16 mouse cellular contexts compared by ENCODE assay signal in genomic region chr15:18748574-18749246, GRCm38 (mm10).
DNase-seq lines count a peak whose midpoint lies in the region; ATAC-seq lines count a peak whose summit lies in the region.
"Had no signal": no experiment of that assay in that cellular context is flagged by ENCODE, and none has a peak within 500 bp of the region (broad histone marks: within the 10 kb centered on the region; RNA-seq: fewer than 3 reads in every experiment).

No protein-coding gene starts in this region.

- H3K27me3 ChIP-seq in forebrain, embryonic 13.5 days: no peaks in the 10 kb centered on the region
- no peaks in the 10 kb centered on the region for H3K27me3 ChIP-seq in forebrain, embryonic 10.5 days (ENCODE audit: poor library complexity, severe bottlenecking)
- no peaks in the 10 kb centered on the region for H3K27me3 ChIP-seq in limb, embryonic 10.5 days (ENCODE audit: low read depth, poor library complexity, severe bottlenecking)
- H3K27me3 ChIP-seq in hindbrain, embryonic 11.5 days (ENCODE audit: control insufficient read depth, insufficient read depth, low read length): no peaks in the 10 kb centered on the region
- H3K27me3 ChIP-seq: liver, embryonic 12.5 days had no signal

- no peak overlapping the region for H3K27ac ChIP-seq in forebrain, embryonic 13.5 days
- no peak overlapping the region for H3K27ac ChIP-seq in forebrain, embryonic 10.5 days
- H3K27ac ChIP-seq in limb, embryonic 10.5 days: no peak overlapping the region
- no peak overlapping the region for H3K27ac ChIP-seq in hindbrain, embryonic 11.5 days (ENCODE audit: low read depth, low read length)
- H3K27ac ChIP-seq: liver, embryonic 12.5 days had no signal

- H3K9me3 ChIP-seq in forebrain, embryonic 13.5 days (replicated peaks): no peaks in the 10 kb centered on the region
- no peaks in the 10 kb centered on the region for H3K9me3 ChIP-seq in forebrain, embryonic 10.5 days
- H3K9me3 ChIP-seq in limb, embryonic 10.5 days (replicated peaks): no peaks in the 10 kb centered on the region
- H3K9me3 ChIP-seq in hindbrain, embryonic 11.5 days (ENCODE audit: control insufficient read depth, low read length): no peaks in the 10 kb centered on the region
- H3K9me3 ChIP-seq: G1E; liver, embryonic 12.5 days had no signal

- 72% methylated on average over 3 of the region's 3 CpGs for WGBS in forebrain, embryonic 13.5 days
- WGBS in forebrain, embryonic 10.5 days: 83% methylated on average over 3 of the region's 3 CpGs
- 79% methylated on average over 3 of the region's 3 CpGs for WGBS in limb, embryonic 10.5 days
- WGBS in hindbrain, embryonic 11.5 days: 71% methylated on average over 3 of the region's 3 CpGs

- no peaks in the 10 kb centered on the region for H3K4me1 ChIP-seq in forebrain, embryonic 13.5 days
- H3K4me1 ChIP-seq in forebrain, embryonic 10.5 days: no peaks in the 10 kb centered on the region
- H3K4me1 ChIP-seq in limb, embryonic 10.5 days: no peaks in the 10 kb centered on the region
- H3K4me1 ChIP-seq in hindbrain, embryonic 11.5 days (replicated peaks; ENCODE audit: control insufficient read depth, insufficient read depth, low read length): no peaks in the 10 kb centered on the region
- H3K4me1 ChIP-seq: liver, embryonic 12.5 days had no signal

- ATAC-seq in forebrain, embryonic 13.5 days: peak; percentile 77; the same call in 1 of the 2 replicates
- ATAC-seq in hindbrain, embryonic 11.5 days (ENCODE audit: low FRiP score): no peak
- ATAC-seq: inflammation-experienced regulatory T-cells, adult 6 months; liver, embryonic 12.5 days; midbrain, embryonic 16.5 days had no signal

- H3K4me3 ChIP-seq in forebrain, embryonic 13.5 days: no peak overlapping the region
- H3K4me3 ChIP-seq in forebrain, embryonic 10.5 days: no peak overlapping the region
- H3K4me3 ChIP-seq in limb, embryonic 10.5 days: no peak overlapping the region
- H3K4me3 ChIP-seq in hindbrain, embryonic 11.5 days (ENCODE audit: low read depth, low read length): no peak overlapping the region
- H3K4me3 ChIP-seq: erythroblast, embryonic 14.5 days; liver, embryonic 12.5 days had no signal

- H3K4me2 ChIP-seq in forebrain, embryonic 13.5 days: no peak overlapping the region
- no peak overlapping the region for H3K4me2 ChIP-seq in hindbrain, embryonic 11.5 days (replicated peaks; ENCODE audit: low read depth, low read length)
- H3K4me2 ChIP-seq: liver, embryonic 12.5 days had no signal

- H3K36me3 ChIP-seq in forebrain, embryonic 13.5 days (ENCODE audit: poor library complexity, severe bottlenecking): no peaks in the 10 kb centered on the region
- no peaks in the 10 kb centered on the region for H3K36me3 ChIP-seq in forebrain, embryonic 10.5 days (replicated peaks)
- H3K36me3 ChIP-seq in limb, embryonic 10.5 days: no peaks in the 10 kb centered on the region
- H3K36me3 ChIP-seq in hindbrain, embryonic 11.5 days (ENCODE audit: control insufficient read depth, insufficient read depth, low read length): no peaks in the 10 kb centered on the region
- H3K36me3 ChIP-seq: G1E; liver, embryonic 12.5 days had no signal

- DNase-seq in forebrain, embryonic 10.5 days (ENCODE audit: extremely low spot score, low spot score): no peak
- DNase-seq in frontal cortex, postnatal 10 days (ENCODE audit: low spot score in 2 of 2): peak; percentile 18 to 39
- peak; percentile 23 to 31 for DNase-seq in layer of hippocampus, postnatal 25 days (ENCODE audit: extremely low spot score in 1 of 2, low spot score in 1 of 2)
- DNase-seq in right cerebral cortex, postnatal 10 days (ENCODE audit: low spot score in 2 of 2): peak; percentile 42 to 64
- DNase-seq in limb, embryonic 10.5 days (ENCODE audit: low spot score): no peak
- DNase-seq in hindbrain, embryonic 11.5 days (ENCODE audit: low spot score): no peak
- no peak for DNase-seq in lung, postnatal 36 days
- DNase-seq: heart, adult 18-20 months; heart, postnatal 14 days; lung, postnatal 14 days had no signal

- H3K9ac ChIP-seq in forebrain, embryonic 13.5 days: no peak overlapping the region
- no peak overlapping the region for H3K9ac ChIP-seq in hindbrain, embryonic 11.5 days (ENCODE audit: low read depth, low read length)
- H3K9ac ChIP-seq: liver, embryonic 12.5 days had no signal

Comparison
In these comparisons a context has a peak if more than half of its experiments do, and no peak if none do; other contexts are left out.
1. DNase-seq: peak in frontal cortex, postnatal 10 days (2 of 2), layer of hippocampus, postnatal 25 days (2 of 2) and right cerebral cortex, postnatal 10 days (2 of 2); none in forebrain, embryonic 10.5 days (single experiment), limb, embryonic 10.5 days (single experiment), hindbrain, embryonic 11.5 days (single experiment) and lung, postnatal 36 days (single experiment).